Mouse (Mus musculus): ENCODE data around the gene Plk1.

The Plk1 gene

DNA sequence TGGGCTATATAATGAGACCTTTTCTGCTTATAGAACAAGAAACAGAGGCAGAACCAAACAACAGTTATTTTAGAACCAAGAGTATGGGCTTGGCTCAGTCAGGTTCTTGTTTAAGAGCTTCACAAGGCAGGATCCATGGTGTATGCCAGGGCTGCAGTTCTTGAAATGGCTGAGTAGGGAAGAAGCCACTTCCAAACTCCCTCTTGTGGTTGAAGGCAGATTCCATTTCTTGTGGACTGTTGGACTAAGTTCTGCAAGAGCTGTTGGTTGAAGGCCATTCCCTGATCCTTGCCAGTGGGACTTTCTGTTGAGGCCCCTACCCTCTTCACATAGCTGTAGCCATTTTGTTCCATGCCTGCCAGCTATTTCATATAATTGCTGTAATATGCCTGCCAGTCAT lies 34.7 kb downstream of the Plk1 start:
- no peak for DNase-seq (ENCODE audit: low read depth)

DNA sequence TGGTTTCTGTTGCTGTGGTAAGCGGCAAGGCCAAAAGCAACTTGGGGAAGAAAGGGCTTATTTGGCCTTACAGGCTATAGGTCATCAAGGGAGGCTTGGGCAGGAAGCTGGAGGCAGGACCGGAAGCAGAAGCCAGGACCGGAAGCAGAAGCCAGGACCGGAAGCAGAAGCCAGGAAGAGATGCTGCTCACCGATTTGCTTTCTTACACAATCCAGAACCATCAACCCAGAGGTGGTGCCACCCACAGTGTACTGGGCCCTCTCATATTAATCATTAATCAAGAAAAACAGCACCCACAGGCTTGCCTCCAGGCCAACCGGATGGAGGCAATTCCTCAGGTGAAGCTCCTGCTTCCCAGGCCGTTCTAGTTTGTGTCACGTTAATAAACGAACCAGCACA lies 37.5 kb downstream of the Plk1 start:
- no peak for DNase-seq (ENCODE audit: low read depth)

DNA sequence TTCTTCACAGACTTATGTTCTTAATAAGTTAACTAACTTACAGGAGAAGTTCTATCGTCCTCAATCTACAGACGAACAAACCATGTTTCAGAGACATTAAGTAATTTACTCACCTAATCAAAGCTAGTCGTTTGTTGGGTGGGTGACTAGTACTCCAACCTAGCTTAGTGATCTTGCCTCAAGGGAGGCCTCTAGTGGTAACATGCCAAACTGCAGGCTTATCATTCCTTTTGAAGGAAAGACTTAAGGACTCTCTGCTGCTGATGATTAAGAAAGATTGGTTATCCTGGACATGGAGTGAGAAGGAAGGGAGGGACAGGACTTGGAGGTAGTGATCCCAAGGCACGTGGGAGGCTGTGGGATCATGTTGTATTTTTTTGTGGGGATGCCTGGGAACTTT lies 38.1 kb downstream of the Plk1 start:
- peak; percentile 65 for DNase-seq (ENCODE audit: low read depth)

DNA sequence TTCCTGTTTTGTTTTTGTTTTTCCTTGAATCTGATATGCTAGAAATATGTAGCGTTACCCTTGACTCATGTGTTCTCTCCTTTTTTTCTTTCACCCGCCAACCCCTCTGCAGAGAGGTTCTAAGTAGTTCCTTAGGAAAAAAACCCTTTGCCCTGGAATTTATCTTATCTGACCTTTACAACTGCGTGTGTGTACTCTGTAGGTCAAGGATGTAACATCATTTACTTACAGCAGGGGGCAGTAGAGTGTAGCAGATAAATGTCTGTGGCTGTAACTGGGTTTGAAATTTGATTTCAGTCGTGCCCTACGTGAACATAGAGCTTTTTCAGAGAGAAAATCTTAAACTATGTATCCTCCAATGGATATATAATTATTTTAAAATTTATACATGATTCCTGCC lies 40.1 kb downstream of the Plk1 start:
- DNase-seq (ENCODE audit: low read depth) = peak; percentile 18

DNA sequence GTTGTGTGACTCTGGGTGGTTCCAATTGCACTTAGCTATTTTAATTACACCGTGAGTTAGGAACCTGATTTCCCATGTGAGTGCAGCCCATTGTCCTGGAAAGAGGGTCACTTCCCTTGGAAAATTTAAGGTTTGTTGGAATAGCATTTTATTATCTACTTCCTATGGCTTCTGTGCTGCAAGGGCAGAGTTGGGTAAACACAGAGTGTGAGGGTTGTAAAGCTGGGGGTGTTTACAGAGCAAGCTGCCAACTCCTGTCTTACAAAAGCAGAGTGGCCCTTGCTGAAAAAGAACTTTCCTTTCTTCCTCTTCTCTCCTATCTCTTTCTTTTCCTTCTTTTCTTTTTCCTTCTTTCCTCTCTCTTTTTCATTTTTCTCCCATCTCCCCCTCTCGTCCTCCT lies 44.7 kb downstream of the Plk1 start:
- no peak for DNase-seq (ENCODE audit: low read depth)

DNA sequence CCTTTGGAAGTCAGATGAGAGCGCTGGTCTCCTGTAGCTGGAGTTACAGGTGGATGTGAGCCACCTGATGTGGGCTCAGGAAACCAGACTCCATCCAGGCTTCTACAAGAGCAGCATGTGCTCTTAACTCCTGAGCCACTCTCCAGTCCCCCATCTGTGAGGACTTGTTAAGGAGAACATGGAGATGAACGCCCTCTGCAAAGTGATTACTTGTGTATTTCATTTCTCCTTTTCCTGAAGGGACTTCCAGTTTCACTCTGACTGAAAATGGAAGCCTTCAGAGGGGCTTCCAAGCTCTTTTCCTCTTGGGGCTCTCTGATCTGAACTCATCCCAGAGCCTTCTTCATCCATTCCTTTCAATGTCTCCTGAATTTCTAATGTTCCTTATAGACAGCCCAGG lies 46.9 kb downstream of the Plk1 start:
- no peak for DNase-seq (ENCODE audit: low read depth)

DNA sequence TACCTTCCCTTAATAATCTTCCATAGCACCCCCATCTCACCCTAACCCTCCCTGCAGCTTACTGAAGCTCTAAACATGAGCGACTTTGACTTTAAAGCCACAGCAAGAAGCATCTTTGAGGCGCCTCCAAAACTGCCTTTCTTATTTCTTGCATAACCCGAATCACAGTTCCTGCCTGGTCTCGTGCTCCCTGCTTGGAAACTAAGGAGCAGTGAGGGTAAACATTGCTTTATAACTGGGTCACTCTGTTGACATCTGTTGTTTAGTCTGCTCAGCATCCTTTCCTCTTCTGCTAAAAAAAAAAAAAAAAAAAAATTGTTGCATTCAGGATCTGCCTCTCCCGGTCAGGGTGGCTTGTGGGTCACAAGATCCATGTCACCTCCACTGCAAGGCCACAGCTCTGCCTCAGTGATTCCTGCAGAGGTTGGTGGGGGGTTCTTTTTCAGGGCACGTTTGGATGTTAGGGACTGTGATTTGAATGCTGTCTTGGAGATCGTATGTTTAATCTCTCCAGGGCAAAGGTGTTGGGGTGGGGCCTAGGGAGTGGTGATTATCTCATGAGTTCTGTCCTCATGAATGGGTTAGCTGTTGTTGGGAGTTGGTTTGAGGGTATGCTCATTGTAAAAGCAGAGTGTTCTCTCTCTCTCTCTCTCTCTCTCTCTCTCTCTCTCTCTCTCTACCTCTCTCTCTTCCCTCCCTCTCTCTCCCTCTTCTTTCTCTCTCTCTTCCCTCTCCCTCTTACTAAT lies 49.2 kb downstream of the Plk1 start:
- DNase-seq (ENCODE audit: low read depth) = no peak

DNA sequence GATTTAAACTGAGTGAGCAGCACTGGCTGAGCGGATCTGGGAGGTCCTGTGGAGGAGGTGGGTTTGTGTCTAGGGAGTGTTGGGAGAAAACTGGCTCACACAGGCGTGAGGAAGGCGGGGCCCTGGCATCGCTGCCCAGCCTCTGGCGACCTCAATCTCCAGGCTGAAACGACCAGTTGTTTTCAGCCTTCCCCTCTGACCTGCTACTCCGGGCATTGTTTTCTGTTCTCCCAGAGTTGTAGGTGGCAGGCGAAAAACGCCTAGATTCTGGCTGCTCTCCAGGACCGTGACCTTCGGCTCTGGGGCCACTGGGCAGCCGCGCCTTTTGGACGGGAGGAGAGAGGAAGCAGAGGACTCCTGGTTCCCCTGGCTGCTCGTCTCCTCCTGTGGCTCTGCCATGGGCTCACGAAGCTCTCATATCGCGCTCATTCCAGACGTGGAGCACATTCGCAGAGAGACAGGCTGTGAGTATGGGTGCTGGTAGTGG lies 60.1 kb downstream of the Plk1 start, which contains the start of gene Chp2:
Gene Chp2, plus strand, starts transcription at position 182 of the 487 bp plus-strand sequence.
- no peak for DNase-seq (ENCODE audit: low read depth)
